Mouse (Mus musculus) myocyte (in vitro differentiated cells): ENCODE measurements at regions not wholly inside any gene's neighbourhood (a gene's known extent, or its start where the extent isn't known, plus 50 kb on each side); places are given as distances from the start of the nearest gene placed in this dataset.

ENCODE experiments used
- CEBPB ChIP-seq: IDR thresholded peaks from 2 replicates; pipeline ENCODE4 v1.6.1; 2011; ENCODE audit warnings: mild to moderate bottlenecking, moderate library complexity; ENCODE audit not compliant: poor library complexity, insufficient read depth, severe bottlenecking
- E2F4 ChIP-seq: IDR thresholded peaks from one replicate; pipeline ENCODE4 v1.6.1; 2011; ENCODE audit warnings: mild to moderate bottlenecking, control low read depth, moderate library complexity; ENCODE audit not compliant: insufficient read depth
- MAX ChIP-seq: IDR thresholded peaks from one replicate; pipeline ENCODE4 v1.6.1; 2011; ENCODE audit warnings: low read depth, mild to moderate bottlenecking, control low read depth
- MYOD1 ChIP-seq, 3 experiments: IDR thresholded peaks; one replicate each; pipeline ENCODE4 v1.6.1; 2011; ENCODE audit warnings: control low read depth in 2 of 3, low read depth in 2 of 3, mild to moderate bottlenecking in 2 of 3, moderate library complexity in 1 of 3; ENCODE audit not compliant: insufficient read length in 2 of 3, control insufficient read depth in 1 of 3
- MYOG ChIP-seq, 3 experiments: IDR thresholded peaks; one replicate each; pipeline ENCODE4 v1.6.1; 2011; ENCODE audit warnings: control low read depth in 2 of 3, low read depth in 2 of 3, mild to moderate bottlenecking in 2 of 3; ENCODE audit not compliant: insufficient read length in 2 of 3, control insufficient read depth in 1 of 3, insufficient read depth in 1 of 3
- POLR2A ChIP-seq: IDR thresholded peaks from one replicate; pipeline ENCODE4 v1.6.1; 2011; ENCODE audit warnings: low read depth, mild to moderate bottlenecking, control low read depth, moderate library complexity; ENCODE audit not compliant: insufficient read length
- POLR2AphosphoS2 ChIP-seq: IDR thresholded peaks from one replicate; pipeline ENCODE4 v1.6.1; 2011; ENCODE audit warnings: low read depth, control low read depth; ENCODE audit not compliant: insufficient read length
- SRF ChIP-seq: IDR thresholded peaks from one replicate; pipeline ENCODE4 v1.6.1; 2011; ENCODE audit warnings: low read depth; ENCODE audit not compliant: control insufficient read depth, insufficient read length
- TCF12 ChIP-seq: IDR thresholded peaks from one replicate; pipeline ENCODE4 v1.6.1; 2011; ENCODE audit warnings: mild to moderate bottlenecking, control low read depth; ENCODE audit not compliant: poor library complexity, insufficient read depth, severe bottlenecking
- USF1 ChIP-seq: IDR thresholded peaks from one replicate; pipeline ENCODE4 v1.6.1; 2011; ENCODE audit warnings: low read depth, mild to moderate bottlenecking, control low read depth, moderate library complexity

GRCm38 (mm10) chr1:41141992-41142391 is 336.6 kb downstream of the Tmem182 start:
- TF ChIP-seq POLR2A (no peak), TCF12 (no peak), MYOG (IDR thresholded peaks at IDR 0.05; ENCODE audit: control insufficient read depth in 1 of 3, insufficient read depth in 1 of 3, insufficient read length in 2 of 3, low read depth in 2 of 3) (no peak), USF1 (no peak), MAX (no peak), POLR2AphosphoS2 (no peak), E2F4 (no peak), CEBPB (peak; percentile 57; the same call in 1 of the 2 replicates), MYOD1 (IDR thresholded peaks at IDR 0.05; ENCODE audit: control insufficient read depth in 1 of 3, insufficient read length in 2 of 3, low read depth in 2 of 3) (peak in 1 of 3 experiments; percentile 22), SRF (no peak)
